Mouse (Mus musculus): ENCODE data around the gene Sac3d1.

Gene Sac3d1

GRCm38 (mm10) chr19:6118677-6119185 is 281 bp upstream of the Sac3d1 start:
- DNase-seq: no peak

- DNase-seq: no peak
These were observed 984 bp downstream of the Sac3d1 start for GRCm38 (mm10) chr19:6117346-6117985.

DNA sequence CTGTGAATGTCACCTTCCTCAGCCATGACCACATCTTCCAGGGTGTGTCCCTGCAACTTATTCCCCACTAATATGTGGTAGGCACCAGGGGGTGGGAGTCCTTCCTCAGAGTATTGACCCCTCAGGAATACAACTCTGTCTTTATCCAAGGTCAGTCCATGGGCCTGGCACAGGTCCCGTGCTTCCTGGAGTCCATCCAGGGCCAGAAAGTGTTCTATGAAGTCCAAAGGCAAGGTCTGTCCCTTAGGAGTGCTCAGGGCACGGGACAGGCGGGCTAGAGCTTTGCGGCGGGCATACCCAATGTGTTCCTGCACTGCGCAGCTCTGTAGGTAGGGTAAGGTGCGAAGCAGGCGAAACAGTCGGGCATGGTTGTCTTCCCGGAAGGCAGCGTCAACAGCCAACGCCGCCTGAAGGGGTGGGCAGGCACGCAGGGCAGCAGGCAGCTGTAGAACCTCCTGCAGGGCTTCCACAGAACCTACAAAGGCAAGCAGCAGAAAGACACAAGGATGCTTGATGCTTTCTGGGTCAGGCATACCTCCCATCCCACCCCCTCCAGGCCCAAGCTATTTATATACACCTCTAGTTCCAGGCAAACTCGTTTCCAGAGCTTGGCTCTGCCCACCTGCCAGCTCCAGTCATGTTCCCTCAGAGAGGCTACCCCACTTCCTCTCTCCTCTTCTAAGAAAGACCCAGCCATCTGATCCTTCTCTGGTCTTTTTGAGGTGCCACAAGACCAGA is 2.2 kb downstream of the Sac3d1 start:
- no peak for DNase-seq

DNA sequence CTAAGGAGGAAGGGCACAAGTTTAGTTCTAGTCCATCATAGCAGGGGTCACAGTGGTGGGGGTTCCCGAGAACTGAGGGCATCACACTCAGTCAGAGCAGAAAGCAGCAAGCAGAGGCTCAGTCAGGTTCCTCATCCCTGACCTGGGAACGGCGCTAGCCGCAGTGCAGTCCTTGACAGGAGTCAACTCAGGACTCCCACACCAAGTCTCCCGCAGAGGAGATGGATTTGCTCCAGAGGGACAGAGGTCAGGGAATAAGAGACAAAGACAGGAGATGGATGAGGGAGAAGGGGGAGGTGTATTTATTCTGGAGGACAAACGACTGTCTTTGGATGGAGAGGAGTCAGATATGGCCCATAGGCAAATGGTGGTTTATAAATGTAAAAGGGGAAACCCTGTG is 5.3 kb downstream of the Sac3d1 start:
- DNase-seq: no peak

DNA sequence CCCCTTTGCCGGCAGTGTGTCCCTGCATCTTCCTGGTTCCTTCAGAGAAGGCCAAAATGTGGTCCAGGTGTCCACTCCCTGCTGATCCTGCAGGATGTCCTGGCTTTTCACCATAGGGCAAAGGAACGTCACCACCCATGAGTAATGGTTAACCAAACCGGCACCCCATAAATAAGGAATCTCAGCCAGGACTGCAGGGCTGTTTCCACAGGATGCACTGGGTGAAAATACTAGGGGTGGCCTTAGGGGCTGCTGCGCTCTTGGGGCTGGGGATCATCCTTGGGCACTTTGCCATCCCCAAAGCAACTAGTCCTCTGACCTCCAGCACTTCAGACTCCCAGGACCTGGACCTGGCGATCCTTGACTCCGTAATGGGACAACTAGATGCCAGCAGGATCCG is 12.9 kb downstream of the Sac3d1 start, which contains the start of gene Naaladl1:
Naaladl1 (plus strand) TSS at position 197 of the 400 bp plus-strand sequence.
- no peak for DNase-seq

- no peak for DNase-seq
These were observed 14.0 kb downstream of the Sac3d1 start for GRCm38 (mm10) chr19:6104476-6104875.

DNA sequence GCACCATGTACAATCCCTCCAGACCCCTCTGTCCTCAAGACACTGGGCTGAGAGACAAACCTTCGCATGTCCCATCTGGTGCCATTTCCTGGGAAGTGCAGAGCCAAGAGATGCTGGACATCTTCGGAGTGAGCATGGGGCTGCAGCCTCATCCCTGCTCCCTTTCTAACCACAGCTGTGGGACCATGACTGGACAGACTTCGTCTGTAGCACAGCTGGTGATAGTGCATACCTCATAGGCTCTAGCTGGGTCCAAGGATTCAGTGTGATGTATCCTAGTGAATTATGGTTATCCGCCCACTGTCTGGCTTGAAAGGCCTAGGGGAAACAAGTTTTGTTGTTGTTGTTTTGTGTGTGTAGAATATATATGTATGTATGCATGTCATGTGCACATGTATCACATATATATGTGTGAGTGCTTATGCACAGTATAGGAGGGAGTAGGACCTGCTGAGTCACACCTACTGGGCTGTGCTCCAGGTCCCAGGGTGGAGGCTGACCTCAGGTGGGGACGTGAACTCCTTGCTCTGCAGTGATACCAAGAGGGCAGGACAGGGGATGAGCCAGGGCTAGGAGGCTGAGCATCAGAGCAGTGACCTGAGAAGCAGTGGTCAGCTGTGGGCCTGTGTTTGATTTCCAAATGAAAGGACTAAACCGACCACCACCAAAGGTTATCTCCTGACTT is 16.1 kb downstream of the Sac3d1 start:
- DNase-seq: no peak

- DNase-seq: no peak
These were observed 17.3 kb downstream of the Sac3d1 start for GRCm38 (mm10) chr19:6101186-6101585.

GRCm38 (mm10) chr19:6097847-6098246 is 20.6 kb downstream of the Sac3d1 start:
- DNase-seq: no peak

DNA sequence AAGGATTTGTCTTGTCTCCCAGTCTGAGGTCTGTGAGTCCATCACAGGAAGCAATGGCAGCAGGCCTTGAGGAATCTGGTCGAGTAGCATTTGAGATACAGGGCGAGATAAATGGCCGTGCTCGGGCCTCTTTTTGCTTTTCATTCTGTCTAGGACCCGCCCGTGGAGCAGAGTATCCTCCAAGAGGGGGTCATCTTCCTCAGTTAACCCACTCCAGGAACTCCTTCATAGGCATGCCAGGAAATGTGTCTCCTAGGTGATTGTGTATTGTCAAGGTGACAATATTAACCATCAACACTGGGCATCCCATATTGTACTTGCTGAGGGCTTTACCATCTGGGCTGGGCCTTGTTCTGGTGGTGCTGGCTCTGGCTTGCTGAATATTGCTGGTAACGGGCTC is 24.3 kb downstream of the Sac3d1 start, which contains the start of gene AC131692.1:
AC131692.1 (plus strand) TSS at position 301 of the 400 bp plus-strand sequence.
- no peak for DNase-seq

GRCm38 (mm10) chr19:6088841-6089240 is 29.6 kb downstream of the Sac3d1 start:
- no peak for DNase-seq

GRCm38 (mm10) chr19:6085417-6085879 is 33.0 kb downstream of the Sac3d1 start:
- no peak for DNase-seq

GRCm38 (mm10) chr19:6084478-6085248 is 33.8 kb downstream of the Sac3d1 start, which contains the start of the genes Zfpl1 and Cdca5:
Gene Zfpl1 (minus strand): TSS chr19:6084956.
Gene Cdca5 (plus strand): TSS chr19:6084983.
- DNase-seq: peak; percentile 98

DNA sequence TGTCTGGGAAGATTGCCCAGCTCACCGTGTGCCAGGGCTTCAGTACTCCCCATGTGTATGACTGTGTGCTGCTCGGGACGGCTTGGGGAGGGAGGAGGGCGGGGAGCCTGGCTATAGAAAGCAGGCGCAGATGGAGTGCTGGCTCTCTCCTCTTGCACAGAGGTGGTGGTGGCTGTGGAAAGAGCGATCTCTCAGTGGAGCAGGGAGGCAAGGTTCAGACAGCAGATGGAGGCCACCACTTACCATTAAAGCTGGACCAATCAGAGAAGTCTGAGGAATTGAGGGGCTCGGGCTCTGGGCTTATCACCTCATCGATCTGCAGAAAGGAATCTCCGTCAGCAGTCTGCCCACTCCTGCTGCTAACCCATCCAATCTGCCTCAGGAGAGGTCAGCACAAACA is 36.3 kb downstream of the Sac3d1 start, which contains the start of gene Gm28374:
Gm28374 (minus strand) TSS at position 101 of the 400 bp plus-strand sequence.
- no peak for DNase-seq

GRCm38 (mm10) chr19:6079983-6080480 is 38.4 kb downstream of the Sac3d1 start, which contains the start of gene Tmem262:
Gene Tmem262 (plus strand): TSS chr19:6080033.
- no peak for DNase-seq

GRCm38 (mm10) chr19:6076564-6077393 is 41.7 kb downstream of the Sac3d1 start, which contains the start of gene Vps51:
Gene Vps51 (minus strand): TSS chr19:6077231.
- DNase-seq: peak; percentile 86

- no peak for DNase-seq
These were observed 44.6 kb downstream of the Sac3d1 start for GRCm38 (mm10) chr19:6073889-6074288.

GRCm38 (mm10) chr19:6071261-6071660 is 47.2 kb downstream of the Sac3d1 start:
- no peak for DNase-seq

DNA sequence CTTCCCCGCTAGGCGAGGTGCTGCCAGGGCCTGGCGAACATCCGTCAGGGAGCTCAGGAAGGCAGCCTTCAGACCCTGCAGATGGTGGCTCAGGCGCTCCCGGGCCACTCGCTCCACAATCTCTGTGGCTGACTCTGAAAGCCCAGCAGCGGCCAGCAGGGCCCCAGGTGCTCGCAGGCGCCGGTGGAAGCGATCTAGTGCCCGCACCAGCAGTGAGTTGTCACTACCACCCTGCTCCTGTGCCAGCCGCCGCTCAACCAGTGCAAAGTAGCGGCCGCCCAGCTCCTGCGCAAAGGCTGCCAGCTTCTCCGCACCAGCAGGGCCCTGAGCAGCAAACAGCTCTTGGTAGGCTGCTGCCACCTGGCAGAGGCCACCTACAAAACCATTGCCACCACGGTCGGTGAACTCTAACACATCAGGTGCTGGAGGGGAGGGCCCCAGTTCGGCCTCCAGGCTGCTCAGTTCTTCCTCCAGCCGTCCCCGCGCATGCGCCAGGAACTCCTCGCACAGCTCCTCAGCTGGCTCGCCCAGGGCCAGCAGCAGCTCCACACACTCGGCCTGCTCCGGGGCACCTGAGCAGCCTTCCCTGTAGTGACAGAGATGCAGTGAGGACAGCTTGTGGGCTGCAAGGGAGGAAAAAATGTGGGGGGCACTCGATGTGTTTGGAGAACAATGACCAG is 47.7 kb downstream of the Sac3d1 start:
- DNase-seq: no peak

GRCm38 (mm10) chr19:6069851-6070250 is 48.6 kb downstream of the Sac3d1 start:
- no peak for DNase-seq
